13 mouse cellular contexts compared by ENCODE assay signal in genomic region chr9:85303378-85303777, GRCm38 (mm10). TPM values are rescaled to one million over a fixed set of nuclear protein-coding genes. Genes with fewer than 3 reads are reported as not detected.
"Had no signal": no experiment of that assay in that cellular context is flagged by ENCODE, and none has a peak within 500 bp of the region (broad histone marks: within the 10 kb centered on the region; RNA-seq: fewer than 3 reads in every experiment).

No protein-coding gene starts in this region.

- ATAC-seq: liver, postnatal 0 days; lung, postnatal 0 days; midbrain, embryonic 16.5 days had no signal

- DNase-seq: liver, postnatal 0 days; lung, adult 2 months; lung, postnatal 14 days; lung, postnatal 36 days; midbrain, embryonic 14.5 days; right cerebral cortex, postnatal 14 days; thymus, adult 2 months; thymus, postnatal 25 days; thymus, postnatal 4 days had no signal

RNA-seq across cellular contexts. Expression of gene Gm11114, which starts 9.2 kb away (rescaled TPM):
- total RNA-seq: megakaryocyte, adult 5-6 weeks; megakaryocyte-erythroid progenitor cell, adult 5-6 weeks had no signal
